Mouse (Mus musculus) thymus, adult 2 months (tissue): Measurements from ENCODE around the gene Il12b.

ENCODE experiments used
- CTCF ChIP-seq: fragments of 200-500 bp; IDR thresholded peaks from 2 replicates; pipeline ENCODE4 v1.5.1; 2012; ENCODE audit warnings: mild to moderate bottlenecking, control low read depth, low read length, moderate library complexity, borderline replicate concordance; ENCODE audit not compliant: control insufficient read depth, poor library complexity, insufficient read depth; ENCODE audit errors: extremely low read depth
- POLR2A ChIP-seq: fragments of 200-500 bp; IDR thresholded peaks from 2 replicates; pipeline ENCODE4 v1.6.1; 2012; ENCODE audit warnings: mild to moderate bottlenecking, low read length, control low read depth, moderate library complexity; ENCODE audit not compliant: control insufficient read depth, poor library complexity, insufficient read depth; ENCODE audit errors: extremely low read depth

DNA sequence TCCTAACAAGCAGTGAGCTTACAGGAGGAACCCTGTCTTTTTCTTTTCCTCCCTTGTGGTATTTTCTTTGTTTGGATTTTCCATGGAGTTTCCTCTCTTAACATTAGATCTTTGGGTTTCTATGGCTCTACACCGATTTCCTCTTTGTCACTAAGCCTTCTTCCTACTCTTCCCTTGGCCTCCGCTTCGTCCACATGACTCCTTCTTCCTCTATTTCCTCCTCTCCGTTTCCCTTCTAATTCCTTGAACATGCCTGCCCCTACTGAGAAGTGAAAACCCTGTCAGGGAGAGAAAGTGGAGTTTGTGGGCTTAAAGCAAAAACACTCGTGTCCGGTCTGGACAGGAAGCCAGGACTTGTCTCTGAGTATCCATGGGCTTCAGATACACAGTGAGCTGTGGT, 27.0 kb upstream of the Il12b start:
- TF ChIP-seq CTCF (no peak), POLR2A (no peak)
